In the genomic region with DNA sequence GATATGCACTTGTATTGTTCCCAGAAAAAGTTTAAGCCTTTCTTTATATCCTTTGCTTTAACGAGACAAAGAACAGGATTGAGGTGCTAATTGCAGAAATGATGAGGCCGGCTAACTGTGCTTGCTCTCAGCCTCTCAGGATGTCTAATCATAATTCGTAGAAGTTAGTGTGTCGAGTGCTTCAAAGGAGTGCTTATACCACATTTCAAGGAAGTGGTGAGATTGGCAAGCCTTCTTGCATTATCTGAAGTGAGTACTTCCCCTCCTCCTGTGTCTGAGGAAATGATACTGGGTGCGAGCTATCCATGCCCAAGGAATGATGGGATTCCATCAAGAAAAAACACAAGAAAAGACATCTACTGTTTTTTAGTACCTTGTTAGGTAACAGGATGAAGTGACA, we compare ENCODE assay signal across 25 mouse cellular contexts. TPM values are rescaled to one million over a fixed set of nuclear protein-coding genes. Genes with fewer than 3 reads are reported as not detected.
A peak's percentile ranks its signal among the peaks of the same experiment; 100 is the strongest.
DNase-seq lines count a peak whose midpoint lies in the region; ATAC-seq and TF ChIP-seq lines count a peak whose summit lies in the region.
"Had no signal": no experiment of that assay in that cellular context is flagged by ENCODE, and none has a peak within 500 bp of the region (broad histone marks: within the 10 kb centered on the region; RNA-seq: fewer than 3 reads in every experiment).

No protein-coding gene starts in this region.

- intact Hi-C loops in gastrocnemius, postnatal 14 days (cut with DNase I; ENCODE audit: low total_unique reads) = no loop called here

- 90% methylated on average over 5 of the region's 5 CpGs for WGBS in intestine, postnatal 0 days

- H3K36me3 ChIP-seq in E14TG2a.4 (ENCODE audit: insufficient read depth, low read length) = no peaks in the 10 kb centered on the region
- H3K36me3 ChIP-seq in intestine, postnatal 0 days (ENCODE audit: control insufficient read depth, insufficient read depth) = no peaks in the 10 kb centered on the region
- H3K36me3 ChIP-seq: embryonic facial prominence, embryonic 12.5 days; heart, embryonic 10.5 days; heart, embryonic 15.5 days; hindbrain, embryonic 13.5 days; intestine, embryonic 15.5 days had no signal

- peak; percentile 45 for DNase-seq in CD4-positive helper T cell, adult 2 months (ENCODE audit: low read depth, low spot score)
- DNase-seq in R1 (ENCODE audit: low read depth, low spot score) = peak; percentile 48
- DNase-seq in thymus, adult 18-20 months = no peak
- DNase-seq in gastrocnemius, postnatal 14 days = no peak
- no peak for DNase-seq in thymus, postnatal 36 days
- DNase-seq: adrenal gland, postnatal 10 days; B cell, adult 2 months; cerebellum, adult 11-12 months; cerebellum, adult 9-10 months; cerebellum, postnatal 25 days; forebrain, postnatal 0 days; gastrocnemius, postnatal 36 days; heart, adult 18-20 months; heart, postnatal 14 days; kidney, adult 8-10 months had no signal

- peaks cover 6% of the 10 kb centered on the region; the same call in 1 of the 2 replicates for H3K4me1 ChIP-seq in E14TG2a.4 (replicated peaks; ENCODE audit: low read depth, low read length)
- H3K4me1 ChIP-seq in intestine, postnatal 0 days (replicated peaks; ENCODE audit: control insufficient read depth, insufficient read depth, low read length) = no peaks in the 10 kb centered on the region
- H3K4me1 ChIP-seq: embryonic facial prominence, embryonic 12.5 days; forebrain, embryonic 13.5 days; heart, embryonic 10.5 days; heart, embryonic 15.5 days; hindbrain, embryonic 13.5 days; intestine, embryonic 15.5 days had no signal

- peaks cover 7% of the 10 kb centered on the region; the same call in 1 of the 2 replicates for H3K9me3 ChIP-seq in E14TG2a.4 (ENCODE audit: low read length)
- no peaks in the 10 kb centered on the region for H3K9me3 ChIP-seq in intestine, postnatal 0 days (ENCODE audit: control insufficient read depth)
- H3K9me3 ChIP-seq: embryonic facial prominence, embryonic 12.5 days; heart, embryonic 10.5 days; heart, embryonic 15.5 days; intestine, embryonic 15.5 days had no signal

- peak overlapping the region; percentile 13; the same call in 1 of the 2 replicates for H3K4me3 ChIP-seq in E14TG2a.4 (replicated peaks; ENCODE audit: low read length)
- H3K4me3 ChIP-seq in intestine, postnatal 0 days (ENCODE audit: low read depth, low read length) = no peak overlapping the region
- H3K4me3 ChIP-seq: embryonic facial prominence, embryonic 12.5 days; forebrain, embryonic 13.5 days; heart, embryonic 10.5 days; heart, embryonic 15.5 days; hindbrain, embryonic 13.5 days; intestine, embryonic 15.5 days had no signal

- no peaks in the 10 kb centered on the region for H3K27me3 ChIP-seq in E14TG2a.4 (ENCODE audit: insufficient read depth, low read length)
- H3K27me3 ChIP-seq in intestine, postnatal 0 days (replicated peaks; ENCODE audit: control insufficient read depth, insufficient read depth, low read length) = no peaks in the 10 kb centered on the region
- H3K27me3 ChIP-seq: embryonic facial prominence, embryonic 12.5 days; forebrain, embryonic 13.5 days; heart, embryonic 15.5 days; hindbrain, embryonic 13.5 days; intestine, embryonic 15.5 days had no signal

- TF ChIP-seq CTCF in E14TG2a.4 (conservative IDR thresholded peaks at IDR 0.05; ENCODE audit: low read length) = no peak
- no peak for TF ChIP-seq CTCF in intestine, postnatal 0 days (IDR thresholded peaks at IDR 0.05; ENCODE audit: low read depth)

- ATAC-seq in granulocyte monocyte progenitor cell, adult 5-6 weeks (replicated peaks; ENCODE audit: poor library complexity, severe bottlenecking) = 0 out of 2 replicates have a peak, but pooled peaks have one; percentile 27
- ATAC-seq in intestine, postnatal 0 days = no peak
- ATAC-seq: forebrain, embryonic 13.5 days; forebrain, postnatal 0 days; hindbrain, postnatal 0 days; intestine, embryonic 15.5 days had no signal

- no peak overlapping the region for H3K9ac ChIP-seq in intestine, postnatal 0 days (ENCODE audit: low read depth, low read length)
- H3K9ac ChIP-seq: embryonic facial prominence, embryonic 12.5 days; forebrain, embryonic 13.5 days; forebrain, postnatal 0 days; heart, embryonic 15.5 days; hindbrain, embryonic 13.5 days; intestine, embryonic 15.5 days had no signal

- H3K27ac ChIP-seq in intestine, postnatal 0 days (ENCODE audit: low read depth, low read length) = no peak overlapping the region
- H3K27ac ChIP-seq: embryonic facial prominence, embryonic 12.5 days; forebrain, embryonic 13.5 days; heart, embryonic 10.5 days; heart, embryonic 15.5 days; hindbrain, embryonic 13.5 days; hindbrain, postnatal 0 days; intestine, embryonic 15.5 days had no signal

- no peak overlapping the region for H3K4me2 ChIP-seq in intestine, postnatal 0 days (replicated peaks; ENCODE audit: low read depth)
- H3K4me2 ChIP-seq: embryonic facial prominence, embryonic 12.5 days; forebrain, embryonic 13.5 days; heart, embryonic 15.5 days; hindbrain, embryonic 13.5 days; intestine, embryonic 15.5 days had no signal

RNA-seq across cellular contexts. Expression of a gene that starts 7.2 kb away (rescaled TPM):
- 27.1 and 28.8 TPM in 2 replicates for total RNA-seq in granulocyte monocyte progenitor cell, adult 5-6 weeks (2014; fragmentation: Nextera tagmentation)
- 33.5 and 41.9 TPM in 2 replicates for total RNA-seq in granulocyte monocyte progenitor cell, adult 5-6 weeks (2017)
- 10 to 100 TPM; 12.9 to 14.4 TPM for total RNA-seq in gastrocnemius, postnatal 14 days (2021)
- polyA plus RNA-seq in intestine, postnatal 0 days (2015; fragmentation: Nextera tagmentation; extraction: Ambion mirVana) = 21.1 and 25.8 TPM in 2 replicates

Comparison
In these comparisons a context has a peak if more than half of its experiments do, and no peak if none do; other contexts are left out.
1. DNase-seq: peak in CD4-positive helper T cell, adult 2 months (single experiment) and R1 (single experiment); none in thymus, adult 18-20 months (0 of 2), gastrocnemius, postnatal 14 days (single experiment) and thymus, postnatal 36 days (0 of 2).